Mouse (Mus musculus) layer of hippocampus, adult 9-10 months (tissue): ENCODE measurements around the gene Cmpk2.
"Not testable (repeated sequence)": the region's sequence is repeated elsewhere in the genome, so short reads cannot be mapped to it uniquely, and the experiment has no call there.

Experiments used
- DNase-seq: peaks from one replicate; pipeline ENCODE4 v3.0.0; 2022; ENCODE audit warnings: low spot score

The Cmpk2 gene

DNA sequence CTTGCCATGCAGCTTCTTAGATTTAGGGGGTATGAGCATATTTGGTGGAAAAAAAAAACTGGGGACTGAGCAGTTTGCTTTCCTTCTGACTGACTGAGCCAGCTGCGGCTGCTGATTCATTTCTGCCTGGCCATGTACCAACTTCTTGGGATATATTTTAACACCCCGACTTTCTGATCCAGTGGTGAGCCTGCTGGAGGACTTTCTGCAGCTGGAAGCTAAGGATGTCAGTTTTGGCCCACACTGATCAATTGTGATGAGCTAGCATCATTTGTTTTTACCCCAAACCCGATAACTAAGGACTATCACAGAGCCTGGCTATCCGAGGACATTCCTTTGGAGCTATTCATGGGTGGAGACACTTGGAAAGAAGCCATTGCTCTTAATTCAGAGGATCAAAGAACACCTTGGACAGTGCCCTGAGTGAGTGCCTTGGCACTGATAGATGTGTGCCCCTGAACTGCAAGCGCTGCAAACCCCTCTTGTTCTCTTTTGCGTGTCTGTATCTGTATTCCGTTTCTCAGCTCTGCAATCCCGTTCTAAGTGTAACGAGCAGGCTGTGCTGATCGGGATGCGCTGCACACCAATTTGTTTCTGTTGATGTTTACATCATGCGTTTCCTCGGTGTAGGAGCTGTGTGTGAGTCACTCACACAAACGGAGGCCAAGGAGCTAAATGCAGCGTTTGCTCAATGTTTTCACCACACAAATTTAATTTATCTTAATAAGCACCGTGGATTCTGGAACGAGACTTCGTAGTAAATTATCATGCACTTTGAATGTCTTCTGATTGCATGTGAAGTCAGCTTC lies 9.4 kb downstream of the Cmpk2 start:
- DNase-seq: no peak

DNA sequence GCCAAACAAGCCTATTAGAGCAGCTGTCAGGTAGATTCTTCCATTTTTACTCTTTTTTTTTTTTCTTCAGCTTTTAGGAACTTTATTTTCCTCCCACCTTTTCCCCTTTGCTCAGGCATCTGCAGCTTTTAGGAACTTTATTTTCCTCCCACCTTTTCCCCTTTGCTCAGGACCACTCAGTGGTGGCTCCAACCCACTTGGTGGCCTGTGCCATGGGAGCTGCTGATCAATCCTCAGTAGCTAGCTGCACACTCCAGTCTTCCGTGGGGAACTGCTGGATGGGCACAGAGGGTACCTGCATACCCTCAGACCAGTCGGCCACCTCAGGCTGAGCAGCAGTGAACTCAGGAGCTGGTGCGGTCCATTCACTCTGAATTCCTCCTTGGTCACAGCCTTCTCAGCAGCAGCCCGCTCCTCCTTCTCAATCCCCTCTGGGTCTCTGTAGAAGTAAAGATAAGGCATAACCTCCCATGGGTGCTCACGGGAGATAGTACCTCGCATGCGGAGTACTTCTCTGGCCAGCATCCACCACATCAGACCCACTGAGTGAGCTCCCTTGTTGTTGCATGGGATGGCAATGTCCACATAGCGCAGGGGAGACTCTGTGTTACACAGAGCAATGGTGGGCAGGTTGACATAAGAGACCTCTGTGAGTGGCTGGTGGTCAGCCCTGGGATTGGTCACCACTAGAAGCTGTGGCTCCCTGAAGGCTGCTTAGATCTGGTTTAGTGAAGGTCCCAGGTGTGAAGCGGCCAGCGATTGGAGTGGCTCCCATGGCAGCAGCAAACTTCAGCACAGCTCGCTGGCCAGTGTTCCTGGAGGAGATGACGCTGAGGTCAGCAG lies 17.0 kb downstream of the Cmpk2 start:
- DNase-seq: not testable (repeated sequence)

DNA sequence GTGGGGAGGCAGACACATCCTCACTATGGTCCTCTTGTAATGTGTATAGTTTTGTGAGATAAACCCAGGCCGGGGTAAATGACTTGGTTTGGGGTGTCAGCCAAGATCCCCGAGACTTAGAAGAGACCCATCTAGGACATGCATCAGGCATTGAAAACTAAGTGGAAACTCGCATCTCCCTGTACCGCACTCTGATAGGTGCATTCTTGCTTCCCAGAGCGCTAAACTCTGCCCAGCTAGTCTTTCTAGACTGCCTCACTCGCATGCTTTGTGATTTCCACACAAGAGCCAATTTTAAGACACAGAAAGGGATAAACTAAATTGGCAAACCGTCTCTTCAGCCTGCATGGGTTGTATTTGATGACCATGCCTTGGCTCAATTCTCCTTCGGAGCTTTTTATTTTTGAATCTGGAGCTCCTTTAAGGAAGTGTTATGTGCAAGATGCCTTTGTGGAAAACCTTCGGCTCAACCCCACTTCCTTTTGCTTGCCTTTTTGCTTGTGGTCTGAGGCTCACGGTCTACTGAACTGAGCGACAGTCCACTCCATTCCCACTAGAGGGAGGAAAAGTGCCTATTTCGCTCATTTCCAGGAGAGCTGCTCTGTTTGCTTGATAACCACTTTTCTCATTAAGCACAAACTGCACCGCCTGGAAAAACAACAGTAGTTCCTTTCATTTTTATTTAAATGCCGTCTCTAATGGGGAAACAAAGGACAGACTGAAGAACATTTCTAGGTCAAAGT lies 19.0 kb downstream of the Cmpk2 start:
- peak; percentile 24 for DNase-seq

DNA sequence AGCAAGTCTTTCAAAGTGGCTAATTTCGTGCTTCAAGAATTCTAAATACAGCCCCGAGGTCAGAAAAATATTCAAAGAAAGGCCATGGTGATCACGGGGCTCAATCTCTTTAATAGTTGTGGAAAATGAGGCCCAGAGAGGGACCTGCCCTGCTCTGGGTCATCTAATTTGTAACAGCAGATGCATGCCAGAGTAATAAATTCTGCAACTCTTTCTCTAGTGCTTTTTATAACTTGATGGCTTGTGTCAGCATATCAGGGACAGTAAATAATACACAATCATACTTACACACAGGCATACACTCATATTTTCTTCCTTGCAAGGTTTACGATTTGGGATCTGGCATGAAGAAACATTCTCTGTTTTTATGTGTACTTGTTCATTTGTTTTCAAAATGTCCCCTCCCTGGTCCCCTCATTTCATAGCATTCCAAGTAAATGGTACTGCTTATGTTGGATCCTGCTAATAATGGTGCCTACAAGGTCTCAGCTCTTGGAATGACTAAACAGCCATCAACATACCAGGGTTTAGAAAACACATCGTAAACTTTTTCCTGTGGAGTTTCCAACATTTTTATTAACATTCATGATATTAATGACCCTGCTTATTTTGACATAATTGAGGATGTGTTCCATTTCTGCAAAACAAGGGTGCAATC lies 19.7 kb downstream of the Cmpk2 start:
- DNase-seq: no peak

DNA sequence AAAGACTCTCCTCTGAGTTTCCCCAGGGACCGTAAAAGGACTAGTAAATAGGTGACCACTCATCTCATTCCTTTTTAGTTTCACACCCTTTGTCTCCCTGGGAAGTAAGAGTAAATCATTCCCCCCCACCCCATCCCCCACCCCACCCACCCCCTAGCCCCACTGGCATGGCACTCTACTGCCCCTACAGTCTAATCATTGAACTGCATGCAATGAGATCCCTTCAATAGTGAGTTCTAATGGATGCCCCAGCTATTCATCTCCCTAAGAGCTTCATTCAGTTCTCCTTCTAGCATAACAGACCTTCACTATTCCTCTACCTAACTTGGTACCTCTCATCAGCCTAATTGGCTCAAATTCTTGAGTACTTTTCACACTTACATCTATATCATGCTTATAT lies 20.9 kb downstream of the Cmpk2 start:
- DNase-seq: no peak

DNA sequence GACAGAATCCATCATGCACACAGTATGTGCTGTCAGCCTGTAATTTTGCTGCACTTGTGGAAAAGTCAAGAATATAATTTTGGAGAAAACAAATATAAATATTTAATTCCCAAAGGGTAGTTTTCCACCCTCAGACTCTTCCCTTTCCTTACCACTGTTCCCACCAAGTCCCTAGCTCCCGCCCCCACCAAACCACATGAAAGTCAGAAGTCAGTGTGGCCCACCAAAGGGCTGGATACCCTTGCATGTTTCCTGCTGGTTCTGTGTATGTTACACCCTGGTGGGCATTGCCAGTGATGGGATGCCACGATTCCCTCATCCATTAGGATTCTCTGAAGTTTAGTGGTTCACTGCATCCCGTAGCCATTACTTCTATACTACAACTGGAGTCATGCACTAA lies 32.0 kb downstream of the Cmpk2 start:
- DNase-seq: no peak

DNA sequence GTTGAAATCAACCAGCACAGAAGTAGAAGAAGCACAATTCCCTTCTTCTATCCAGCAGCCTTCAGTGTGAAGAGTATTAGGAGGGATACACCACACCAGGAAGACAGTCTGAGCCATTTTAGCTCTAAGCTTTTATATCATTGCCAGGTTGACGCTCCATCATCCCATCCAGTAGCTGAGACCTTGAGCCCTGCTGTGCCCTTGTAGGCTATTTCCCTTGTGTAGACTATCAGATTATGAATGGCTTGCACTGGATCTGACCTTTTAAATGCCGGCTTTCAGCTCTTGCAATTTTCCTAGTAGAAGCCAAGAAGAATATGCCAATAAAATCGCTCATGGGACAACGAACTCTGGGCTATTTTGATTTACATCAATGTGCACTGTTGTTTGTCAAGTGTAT lies 42.0 kb downstream of the Cmpk2 start:
- DNase-seq: no peak

DNA sequence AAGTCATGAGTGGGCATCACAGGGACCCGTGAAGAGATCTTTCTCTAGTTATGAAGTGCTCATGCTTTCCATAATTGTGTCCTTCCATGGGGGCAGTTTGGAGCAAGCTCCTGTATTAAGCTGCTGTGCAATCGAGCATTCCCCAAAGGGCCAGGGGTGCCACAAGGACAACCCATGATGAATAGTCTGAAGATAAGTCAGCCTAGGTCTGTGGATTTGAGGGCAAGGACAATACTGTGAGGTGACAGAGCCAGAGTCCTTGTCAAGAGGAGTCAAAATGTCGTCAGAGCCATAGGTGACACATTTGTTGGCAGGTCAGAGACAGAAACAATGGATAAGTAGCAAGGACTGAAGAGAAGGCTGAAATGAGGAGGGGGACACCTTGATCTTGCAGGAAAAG lies 49.2 kb downstream of the Cmpk2 start:
- DNase-seq: no peak

DNA sequence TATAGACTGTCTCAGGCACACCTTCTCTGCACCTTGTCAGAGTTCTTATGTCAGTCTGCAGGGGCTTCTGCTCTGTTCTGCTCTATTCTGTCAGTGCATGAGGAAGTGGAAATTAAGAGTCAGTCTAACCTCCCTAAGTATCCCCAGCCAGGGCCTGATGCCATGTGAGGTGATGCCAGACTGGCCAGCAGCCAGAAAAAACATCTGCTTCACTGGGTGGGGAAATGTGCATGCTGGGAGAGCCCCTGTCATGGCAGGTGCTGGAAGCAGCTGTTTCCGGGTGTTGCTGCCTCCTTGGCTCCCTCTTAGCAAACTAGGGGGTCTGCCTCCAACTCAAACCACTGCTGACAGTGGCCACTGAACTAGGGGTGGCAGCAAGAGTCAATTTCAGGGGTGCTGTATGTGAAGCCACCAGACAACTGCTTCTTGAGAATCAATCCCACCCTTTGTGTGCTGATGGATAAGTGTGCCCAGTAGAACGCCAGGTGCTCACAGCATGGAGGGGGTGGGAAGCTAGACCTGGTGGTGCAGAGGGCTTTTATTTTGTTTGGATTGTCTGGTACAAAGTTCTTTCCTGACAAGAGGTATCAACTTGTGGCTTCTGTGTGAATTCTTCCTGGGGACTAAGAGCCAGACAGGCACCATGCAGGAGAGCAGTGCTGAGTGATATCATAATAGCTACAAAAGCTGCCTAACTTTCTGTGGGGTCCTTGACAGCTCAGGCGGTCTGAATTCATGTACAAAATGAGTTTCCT lies 56.1 kb downstream of the Cmpk2 start:
- no peak for DNase-seq

DNA sequence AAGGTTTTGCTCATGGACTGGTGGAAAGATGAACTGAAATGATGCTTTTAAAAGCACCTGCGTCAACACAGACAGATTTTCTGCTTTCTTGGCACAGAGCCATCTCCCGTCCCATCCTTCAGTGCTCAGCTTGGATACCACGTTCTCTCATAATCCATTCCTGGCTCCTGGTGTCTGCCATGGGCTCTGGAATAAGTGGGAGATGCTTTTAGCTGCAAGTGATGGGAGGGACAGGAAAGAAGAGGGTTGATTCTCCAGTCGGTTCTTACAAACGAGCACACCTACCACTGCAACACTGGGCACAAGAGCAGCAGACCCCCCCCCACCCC lies 56.7 kb downstream of the Cmpk2 start:
- peak; percentile 16 for DNase-seq
